Mouse (Mus musculus) CH12.LX (cell line): ENCODE data around the gene Cyp2c54.
"Not testable (repeated sequence)": the region's sequence is repeated elsewhere in the genome, so short reads cannot be mapped to it uniquely, and the experiment has no call there.

Source experiments
- CTCF ChIP-seq, 2 experiments: IDR thresholded peaks in 1 of 2; conservative IDR thresholded peaks in 1 of 2; 2 replicates each; pipeline ENCODE4 v1.5.1; 2011 to 2012; ENCODE audit warnings: low read depth in 2 of 2, low read length in 2 of 2, improper control_type of control experiment in 1 of 2, inconsistent platforms in 1 of 2, mild to moderate bottlenecking in 1 of 2, moderate library complexity in 1 of 2
- E2F4 ChIP-seq: IDR thresholded peaks from 2 replicates; pipeline ENCODE4 v1.6.1; 2011; ENCODE audit warnings: low read depth, low read length, improper control_type of control experiment; ENCODE audit not compliant: insufficient replicate concordance
- JUND ChIP-seq: conservative IDR thresholded peaks from 2 replicates; pipeline ENCODE4 v1.6.1; 2011; ENCODE audit warnings: low read depth, low read length, improper control_type of control experiment
- MAX ChIP-seq: IDR thresholded peaks from 2 replicates; pipeline ENCODE4 v1.6.1; 2011; ENCODE audit warnings: low read length, improper control_type of control experiment
- POLR2A ChIP-seq: IDR thresholded peaks from 2 replicates; pipeline ENCODE4 v1.6.1; 2011; ENCODE audit warnings: low read depth, mild to moderate bottlenecking, improper control_type of control experiment, low read length
- RAD21 ChIP-seq: IDR thresholded peaks from 2 replicates; pipeline ENCODE4 v1.6.1; 2011; ENCODE audit warnings: low read depth, mild to moderate bottlenecking, low read length, improper control_type of control experiment, moderate library complexity
- RCOR1 ChIP-seq: conservative IDR thresholded peaks from 2 replicates; pipeline ENCODE4 v1.6.1; 2012; ENCODE audit warnings: low read depth, mild to moderate bottlenecking, inconsistent platforms, low read length, improper control_type of control experiment

GRCm38 (mm10) chr19:40119624-40120023, 46.0 kb upstream of the Cyp2c54 start:
- not testable (repeated sequence) for TF ChIP-seq POLR2A; RCOR1; CTCF (conservative IDR thresholded peaks at IDR 0.05 in 1 of 2, IDR thresholded peaks at IDR 0.05 in 1 of 2; ENCODE audit: low read depth in 2 of 2, low read length in 2 of 2); E2F4; JUND; RAD21; MAX
